Mouse (Mus musculus) frontal cortex, postnatal 25 days (tissue): Measurements from ENCODE around the gene Rhof.

Experiments used
- DNase-seq, 2 experiments: peaks; one replicate each; pipeline ENCODE4 v3.0.0; 2022; ENCODE audit warnings: low spot score in 2 of 2

Rhof gene

GRCm38 (mm10) chr5:123148073-123148722 is 15.7 kb upstream of the Rhof start:
- DNase-seq, result no peak

GRCm38 (mm10) chr5:123147569-123147968 is 15.1 kb upstream of the Rhof start:
- DNase-seq, result no peak

GRCm38 (mm10) chr5:123146357-123146756 is 13.9 kb upstream of the Rhof start:
- DNase-seq, result no peak

GRCm38 (mm10) chr5:123144746-123145590 is 12.5 kb upstream of the Rhof start:
- DNase-seq, result no peak

- no peak for DNase-seq
These were observed 11.7 kb upstream of the Rhof start for GRCm38 (mm10) chr5:123143971-123144745.

- DNase-seq, result no peak
These were observed 10.9 kb upstream of the Rhof start for GRCm38 (mm10) chr5:123143251-123143970.

- DNase-seq, result no peak
These were observed 10.0 kb upstream of the Rhof start, which contains the start of gene Setd1b for GRCm38 (mm10) chr5:123142161-123143157. Gene Setd1b, plus strand, starts transcription at chr5:123142193.

GRCm38 (mm10) chr5:123141555-123142160 is 9.2 kb upstream of the Rhof start:
- DNase-seq, result no peak

GRCm38 (mm10) chr5:123140694-123141554 is 8.4 kb upstream of the Rhof start:
- peak; percentile 86 to 90 for DNase-seq

GRCm38 (mm10) chr5:123139722-123140627 is 7.5 kb upstream of the Rhof start:
- DNase-seq, result no peak

- peak; percentile 70 to 78 for DNase-seq
These were observed 6.6 kb upstream of the Rhof start for GRCm38 (mm10) chr5:123138953-123139721.

GRCm38 (mm10) chr5:123138230-123138911 is 5.9 kb upstream of the Rhof start:
- no peak for DNase-seq

- no peak for DNase-seq
These were observed 5.4 kb upstream of the Rhof start for GRCm38 (mm10) chr5:123137910-123138229.

GRCm38 (mm10) chr5:123137044-123137909 is 4.8 kb upstream of the Rhof start:
- peak in 1 of 2 experiments; percentile 49 for DNase-seq

GRCm38 (mm10) chr5:123136361-123137043 is 4.0 kb upstream of the Rhof start:
- DNase-seq, result peak; percentile 72 to 75
